Mouse (Mus musculus) gastrocnemius, postnatal 14 days (tissue): ENCODE measurements around the gene Tex33. TPM values are rescaled to one million over a fixed set of nuclear protein-coding genes. Genes with fewer than 3 reads are reported as not detected.
A peak's percentile ranks its signal among the peaks of the same experiment; 100 is the strongest.
"Not testable (repeated sequence)": the region's sequence is repeated elsewhere in the genome, so short reads cannot be mapped to it uniquely, and the experiment has no call there.

Experiments used
- DNase-seq: peaks from one replicate; pipeline ENCODE4 v3.0.0; 2021; ENCODE audit warnings: mixed read lengths
- intact Hi-C: fragments of 180-260 bp; cut with DNase I; formaldehyde crosslinking; loops from one replicate; pipeline ENCODE4 v1.15.1; 2025; ENCODE audit warnings: low total_unique reads
- total RNA-seq, 2 experiments: library from RNA; stranded (reverse); gene quantifications; 2 replicates each; pipeline ENCODE4 v1.2.3; 2021

The Tex33 gene
- total RNA-seq, 2 experiments from 2014 or later: not detected

GRCm38 (mm10) chr15:78383450-78384219, 12.1 kb downstream of the Tex33 start:
- no peak for DNase-seq

DNA sequence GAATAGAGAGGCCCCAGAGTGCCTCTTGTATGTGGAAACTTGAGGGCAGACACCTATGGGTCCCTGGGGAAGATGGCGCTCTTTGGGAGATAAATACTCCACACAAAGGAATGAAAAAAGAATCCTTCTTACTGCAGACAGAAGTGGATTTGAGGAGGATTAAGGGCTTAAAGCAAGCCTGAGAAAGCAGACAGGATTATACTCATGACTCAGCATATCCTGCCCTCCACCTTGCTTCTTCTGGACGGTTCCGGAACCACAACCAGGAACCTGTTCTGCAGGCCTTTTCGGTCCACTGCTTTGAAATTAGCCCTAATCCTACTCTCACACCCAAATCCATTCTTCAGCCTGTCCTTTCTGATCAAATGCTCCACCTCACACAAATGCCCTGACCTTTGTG, 13.6 kb downstream of the Tex33 start:
- intact Hi-C loops: no loop called here
- DNase-seq: no peak

More at GRCm38 (mm10) chr15:78383450-78384219, 12.1 kb downstream of the Tex33 start:
- intact Hi-C loops: no loop called here

DNA sequence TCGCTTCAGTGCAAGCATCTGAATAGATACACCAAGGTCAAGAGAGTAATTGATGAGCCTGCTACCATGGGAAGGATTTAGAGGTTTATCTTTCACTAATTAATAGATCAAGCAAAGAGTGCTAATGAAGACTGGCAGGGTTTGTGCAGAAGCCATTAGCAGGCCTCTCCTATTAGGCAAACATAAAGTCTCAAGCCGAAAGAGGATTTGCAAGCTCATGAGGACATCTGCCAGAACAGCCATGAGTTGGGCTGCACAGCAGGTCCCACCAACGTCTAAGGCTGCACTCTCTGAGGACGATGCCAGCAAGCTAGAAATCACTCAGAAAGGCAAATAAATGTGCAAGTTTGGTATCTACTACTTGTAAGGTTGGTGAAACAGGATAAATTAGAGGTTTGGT, 15.0 kb downstream of the Tex33 start:
- intact Hi-C loops: no loop called here
- DNase-seq: no peak

GRCm38 (mm10) chr15:78380208-78380607, 15.5 kb downstream of the Tex33 start:
- intact Hi-C loops: no loop called here
- DNase-seq: no peak

GRCm38 (mm10) chr15:78378556-78378955, 17.2 kb downstream of the Tex33 start:
- intact Hi-C loops: no loop called here
- no peak for DNase-seq

DNA sequence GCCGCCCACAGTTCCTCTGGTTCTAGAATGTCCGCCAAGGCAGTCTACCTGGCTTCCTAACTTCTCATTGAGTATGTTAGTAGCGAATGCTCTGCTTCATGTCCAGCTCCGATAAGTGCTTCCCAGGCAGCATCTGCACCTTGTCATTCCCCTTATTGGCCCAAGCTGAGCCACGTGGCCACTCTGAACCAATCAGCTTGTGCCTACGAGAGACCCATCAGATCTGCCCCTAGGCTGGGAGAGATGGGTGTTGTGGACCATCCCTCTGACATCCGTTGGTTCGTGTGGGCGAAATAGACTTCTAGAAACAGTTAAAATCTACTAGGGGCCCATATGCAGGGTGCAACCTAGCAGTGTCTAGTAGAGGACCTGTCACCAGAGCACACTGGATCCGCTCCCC, 17.9 kb downstream of the Tex33 start:
- intact Hi-C loops: no loop called here
- no peak for DNase-seq

- intact Hi-C loops: no loop called here
These were observed 21.5 kb downstream of the Tex33 start for GRCm38 (mm10) chr15:78374204-78374603.

DNA sequence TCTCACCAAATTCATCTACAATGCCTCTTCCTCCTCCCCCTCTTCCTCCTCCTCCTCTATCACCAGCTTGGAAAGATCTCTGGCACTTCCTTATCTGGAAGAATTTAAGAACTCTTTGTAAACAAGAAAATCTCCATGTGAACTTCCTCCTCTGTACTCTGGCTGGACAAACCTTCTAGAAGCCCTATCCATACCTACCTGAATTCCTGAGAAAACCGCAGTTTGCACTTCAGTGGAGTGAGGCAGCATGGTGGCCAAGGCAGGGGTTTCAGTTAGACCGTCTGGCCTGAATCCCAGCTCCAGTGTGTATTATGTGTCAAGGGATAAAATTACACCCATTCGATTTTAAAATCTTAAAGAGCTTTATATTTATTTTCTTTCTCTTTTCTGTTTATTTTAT, 22.9 kb downstream of the Tex33 start:
- intact Hi-C loops: no loop called here
- no peak for DNase-seq

More at GRCm38 (mm10) chr15:78374204-78374603, 21.5 kb downstream of the Tex33 start:
- DNase-seq: no peak

DNA sequence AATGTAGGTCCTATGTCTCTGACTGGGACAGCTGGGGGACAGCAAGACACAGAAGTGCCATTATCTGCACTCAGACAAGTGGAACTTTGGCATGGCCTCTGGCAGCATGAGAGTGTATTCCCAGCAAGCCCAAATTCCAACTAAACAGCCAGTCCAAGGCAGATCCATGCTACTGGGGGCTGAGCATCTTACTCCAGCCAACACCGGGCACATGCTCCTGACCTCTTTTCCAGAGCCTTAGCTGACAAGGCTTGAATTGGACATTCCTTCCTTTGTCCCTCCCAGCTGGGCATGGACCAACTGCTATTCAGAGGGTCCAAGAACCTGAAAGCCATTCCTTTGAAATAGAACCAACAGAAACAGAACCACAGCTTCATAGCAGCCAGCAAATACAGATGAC, 26.1 kb downstream of the Tex33 start:
- intact Hi-C loops: no loop called here

DNA sequence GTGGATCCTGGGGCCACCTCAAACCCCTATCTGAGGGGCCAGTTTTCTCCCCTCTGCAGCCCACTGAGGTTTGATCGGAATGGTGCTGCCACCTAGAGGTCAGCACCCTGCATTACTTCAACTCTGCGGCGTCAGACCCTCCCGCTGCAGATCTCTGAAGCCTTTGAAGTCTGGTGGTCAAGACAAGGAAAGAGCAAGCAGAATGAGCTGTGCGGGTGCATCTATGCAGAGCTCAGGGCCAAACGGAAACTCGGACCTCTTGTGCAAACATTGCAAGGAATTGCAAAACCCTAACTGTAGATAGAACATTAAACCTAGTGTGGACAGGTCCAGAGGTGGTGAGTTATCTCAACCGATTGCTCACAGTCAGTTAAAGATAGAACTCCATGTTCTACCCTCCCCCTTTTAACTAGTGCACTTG, 26.8 kb downstream of the Tex33 start:
- DNase-seq: peak; percentile 27
- intact Hi-C loops: no loop called here

More for the DNA sequence above, 26.1 kb downstream of the Tex33 start:
- peak; percentile 34 for DNase-seq

DNA sequence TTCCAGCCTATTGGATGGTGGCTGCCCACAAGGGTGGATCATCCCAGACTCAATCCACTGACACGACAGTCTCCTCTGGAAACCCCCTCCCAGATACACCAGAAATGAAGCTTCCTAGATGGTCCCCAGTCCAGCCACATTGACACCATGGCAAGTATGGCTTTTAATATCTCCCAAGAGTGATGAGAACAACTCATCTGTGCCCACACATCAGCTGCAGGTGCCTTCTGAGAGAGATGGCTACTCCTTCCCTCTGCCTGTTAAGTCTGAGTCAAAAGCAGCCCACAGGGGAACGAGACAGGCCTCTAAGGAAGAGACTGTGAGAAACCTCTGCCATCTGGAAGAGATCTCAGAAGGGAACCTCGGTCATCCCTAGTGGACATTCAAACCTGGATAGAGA, 27.9 kb downstream of the Tex33 start:
- DNase-seq: no peak
- intact Hi-C loops: no loop called here

- intact Hi-C loops: no loop called here
- no peak for DNase-seq
These were observed 28.8 kb downstream of the Tex33 start for GRCm38 (mm10) chr15:78366875-78367274.

DNA sequence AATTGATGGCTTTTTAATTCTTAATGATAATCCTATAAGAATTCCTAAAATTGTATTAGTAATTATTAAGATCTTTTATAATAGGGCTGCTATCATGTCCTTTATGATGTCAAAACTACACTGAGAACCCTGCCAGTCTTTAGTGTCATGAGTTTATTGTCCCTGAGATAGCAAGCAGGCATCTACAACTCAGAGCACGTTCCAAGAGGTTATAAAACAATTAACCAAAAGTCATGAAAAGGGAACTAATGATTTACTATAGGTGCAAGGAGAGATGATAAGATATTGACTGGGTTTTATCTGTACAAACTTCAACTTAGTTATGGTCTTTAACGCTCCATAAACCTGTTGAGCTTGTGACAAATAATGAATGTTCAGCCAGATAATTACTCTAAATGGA, 29.8 kb downstream of the Tex33 start:
- intact Hi-C loops: no loop called here
- DNase-seq: no peak

GRCm38 (mm10) chr15:78355548-78355947, 40.2 kb downstream of the Tex33 start:
- no peak for DNase-seq
- intact Hi-C loops: no loop called here

DNA sequence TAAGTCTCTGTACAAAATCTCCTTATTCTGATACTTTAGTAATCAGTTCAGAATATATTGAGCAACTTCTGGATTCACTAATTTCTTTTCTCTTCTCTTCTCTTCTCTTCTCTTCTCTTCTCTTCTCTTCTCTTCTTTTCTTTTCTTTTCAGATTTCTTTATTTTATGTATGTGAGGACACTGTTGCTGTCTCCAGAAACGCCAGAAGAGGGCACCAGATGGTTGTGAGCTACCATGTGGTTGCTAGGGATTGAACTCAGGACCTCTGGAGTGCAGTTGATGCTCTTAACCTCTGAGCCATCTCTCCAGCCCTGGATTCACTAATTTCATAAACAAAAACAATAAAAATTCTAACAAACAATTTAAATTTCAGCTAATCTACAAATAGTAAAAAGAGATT, 40.8 kb downstream of the Tex33 start:
- DNase-seq: peak; percentile 37
- intact Hi-C loops: no loop called here

GRCm38 (mm10) chr15:78351586-78352165, 44.0 kb downstream of the Tex33 start:
- no peak for DNase-seq
- intact Hi-C loops: no loop called here

GRCm38 (mm10) chr15:78344567-78344966, 51.1 kb downstream of the Tex33 start:
- intact Hi-C loops: no loop called here

GRCm38 (mm10) chr15:78343683-78344082, 52.0 kb downstream of the Tex33 start:
- intact Hi-C loops: no loop called here

More at GRCm38 (mm10) chr15:78344567-78344966, 51.1 kb downstream of the Tex33 start:
- no peak for DNase-seq

DNA sequence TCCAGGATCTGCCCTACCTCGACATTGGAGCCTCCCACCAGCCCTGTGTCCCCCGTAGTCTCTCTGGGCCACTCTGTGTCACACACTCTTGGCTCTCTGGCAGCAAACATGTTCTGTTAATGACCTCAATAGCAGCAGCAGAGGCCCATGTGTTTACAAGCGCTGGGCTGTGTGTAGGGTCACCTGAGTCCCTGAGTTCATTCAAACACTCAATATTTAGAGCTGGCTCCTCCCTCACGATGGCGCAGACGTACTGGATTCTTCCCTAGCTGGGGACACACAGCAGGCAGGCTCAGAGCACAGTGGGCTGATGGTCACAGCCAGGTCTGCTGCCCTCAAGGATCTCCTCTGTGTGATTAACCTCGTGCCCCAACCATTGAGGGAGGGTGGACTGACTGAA, 54.8 kb downstream of the Tex33 start:
- DNase-seq, intact Hi-C loops: not testable (repeated sequence)

More at GRCm38 (mm10) chr15:78343683-78344082, 52.0 kb downstream of the Tex33 start:
- DNase-seq: no peak

DNA sequence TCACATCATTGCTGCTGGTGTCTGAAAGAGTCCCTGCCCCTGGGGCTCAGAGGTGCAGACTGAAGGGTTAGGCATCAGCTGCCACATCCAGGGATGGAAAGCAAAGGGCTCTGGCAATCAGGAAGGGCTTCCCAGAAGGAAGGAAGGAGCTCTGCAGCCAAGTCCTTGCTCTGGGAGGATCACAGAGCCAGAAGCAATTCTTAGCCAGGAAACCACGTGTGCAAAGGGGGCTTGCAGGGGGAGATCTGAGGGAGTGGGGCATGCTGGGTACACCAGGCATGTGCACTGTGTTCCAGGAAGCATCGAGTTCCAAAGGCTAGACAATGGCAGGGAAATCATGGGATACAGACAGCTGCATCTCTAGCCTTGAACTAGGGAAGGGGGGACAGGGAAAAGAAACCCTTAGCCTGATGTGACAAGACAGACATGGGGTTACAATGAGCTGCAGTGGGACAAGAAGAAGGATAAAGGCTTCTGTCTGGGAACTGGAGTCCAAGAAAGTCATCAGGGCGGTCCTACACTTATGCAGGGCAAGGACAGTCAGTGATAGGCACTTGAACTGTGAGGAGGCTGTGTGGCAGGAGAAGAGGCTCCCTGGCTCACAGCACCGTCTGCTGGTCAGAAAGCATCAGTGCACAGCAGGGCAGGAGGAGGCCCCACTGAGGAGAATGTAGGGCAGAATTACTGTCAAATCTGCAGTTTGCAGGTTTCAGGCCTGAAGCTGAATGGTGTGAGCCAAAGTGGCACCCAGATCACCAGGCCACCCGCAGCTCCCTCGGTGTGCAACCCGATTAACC, 55.9 kb downstream of the Tex33 start:
- intact Hi-C loops: loop anchor here (5.0 kb wide), 2 partner anchors 83 to 158 kb away; no protein-coding TSS in a partner anchor
- peak; percentile 73 for DNase-seq
